Mouse (Mus musculus) kidney, embryonic 14.5 days (tissue): Measurements from ENCODE around the gene Pou6f1. TPM values are rescaled to one million over a fixed set of nuclear protein-coding genes. Genes with fewer than 3 reads are reported as not detected.
A peak's percentile ranks its signal among the peaks of the same experiment; 100 is the strongest.
"Not testable (repeated sequence)": the region's sequence is repeated elsewhere in the genome, so short reads cannot be mapped to it uniquely, and the experiment has no call there.

Source experiments
- ATAC-seq: fragments of 200-750 bp; cut with Nextera tagmentation; 2 replicates; pipeline ENCODE4 v1.8.0; 2017; ENCODE audit warnings: moderate number of reproducible peaks, mild to moderate bottlenecking, moderate TSS enrichment, moderate library complexity; ENCODE audit not compliant: low FRiP score, low TSS enrichment
- H3K27ac ChIP-seq: fragments of 300-500 bp; sonication (generic); 2 replicates; pipeline ENCODE4 v1.5.1; 2014; ENCODE audit warnings: low read depth, mild to moderate bottlenecking, low read length, moderate library complexity, mixed read lengths
- H3K27me3 ChIP-seq: fragments of 300-500 bp; sonication (generic); 2 replicates; pipeline ENCODE4 v1.6.1; 2014; ENCODE audit warnings: mild to moderate bottlenecking, low read length; ENCODE audit not compliant: control insufficient read depth, insufficient read depth
- H3K36me3 ChIP-seq: fragments of 300-500 bp; sonication (generic); 2 replicates; pipeline ENCODE4 v1.6.1; 2014; ENCODE audit warnings: low read length, mixed read lengths; ENCODE audit not compliant: control insufficient read depth, insufficient read depth
- H3K4me1 ChIP-seq: fragments of 300-500 bp; sonication (generic); 2 replicates; pipeline ENCODE4 v1.6.1; 2014; ENCODE audit warnings: low read length, mixed read lengths; ENCODE audit not compliant: control insufficient read depth, insufficient read depth
- H3K4me2 ChIP-seq: fragments of 300-500 bp; sonication (generic); replicated peaks from 2 replicates; pipeline ENCODE4 v1.6.1; 2014; ENCODE audit warnings: low read depth, mild to moderate bottlenecking, low read length
- H3K4me3 ChIP-seq: fragments of 300-500 bp; sonication (generic); 2 replicates; pipeline ENCODE4 v1.5.1; 2014; ENCODE audit warnings: mild to moderate bottlenecking, low read length
- H3K9ac ChIP-seq: fragments of 300-500 bp; sonication (generic); 2 replicates; pipeline ENCODE4 v1.6.1; 2014; ENCODE audit warnings: low read depth, mild to moderate bottlenecking, low read length, moderate library complexity
- H3K9me3 ChIP-seq: fragments of 300-500 bp; sonication (generic); 2 replicates; pipeline ENCODE4 v1.6.1; 2016; ENCODE audit warnings: low read length; ENCODE audit not compliant: control insufficient read depth
- WGBS: fragments of 180-500 bp; shearing (Covaris S2); extraction: QIAGEN DNeasy Blood & Tissue Kit; methylation state at CpG from one replicate; pipeline ENCODE4 v1.1.7; 2014; 5-methylcytosine and 5-hydroxymethylcytosine counted together
- polyA plus RNA-seq: library from polyadenylated mRNA; unstranded; fragments of >200 nt; fragmentation: Nextera tagmentation; extraction: Ambion mirVana; gene quantifications from 2 replicates; pipeline ENCODE4 v1.2.1, GENCODE M21; 2014

Pou6f1 gene
- polyA plus RNA-seq, 1 experiment from 2014 or later = 14.6 TPM

GRCm38 (mm10) chr15:100627287-100627686 is 27.5 kb upstream of the Pou6f1 start:
- ATAC-seq = no peak
- no peaks in the 10 kb centered on the region for H3K4me1 ChIP-seq
- H3K4me3 ChIP-seq = no peak overlapping the region
- H3K36me3 ChIP-seq = no peaks in the 10 kb centered on the region
- no peak overlapping the region for H3K4me2 ChIP-seq
- no peaks in the 10 kb centered on the region for H3K27me3 ChIP-seq
- 18% methylated on average over 10 of the region's 10 CpGs for WGBS
- no peaks in the 10 kb centered on the region for H3K9me3 ChIP-seq
- no peak overlapping the region for H3K27ac ChIP-seq
- H3K9ac ChIP-seq = no peak overlapping the region

- no peak overlapping the region for H3K4me2 ChIP-seq
- ATAC-seq = no peak
- no peaks in the 10 kb centered on the region for H3K4me1 ChIP-seq
- peaks cover 16% of the 10 kb centered on the region for H3K36me3 ChIP-seq
- H3K9ac ChIP-seq = no peak overlapping the region
- no peaks in the 10 kb centered on the region for H3K27me3 ChIP-seq
- H3K4me3 ChIP-seq = no peak overlapping the region
- no peak overlapping the region for H3K27ac ChIP-seq
- 88% methylated on average over 3 of the region's 3 CpGs for WGBS
- no peaks in the 10 kb centered on the region for H3K9me3 ChIP-seq
Measured at GRCm38 (mm10) chr15:100624435-100624834, 24.7 kb upstream of the Pou6f1 start.

- WGBS = 91% methylated on average over 9 of the region's 9 CpGs
- no peak for ATAC-seq
- no peak overlapping the region for H3K4me2 ChIP-seq
- peaks cover 23% of the 10 kb centered on the region for H3K36me3 ChIP-seq
- no peaks in the 10 kb centered on the region for H3K4me1 ChIP-seq
- H3K9ac ChIP-seq = no peak overlapping the region
- no peaks in the 10 kb centered on the region for H3K9me3 ChIP-seq
- H3K4me3 ChIP-seq = no peak overlapping the region
- no peak overlapping the region for H3K27ac ChIP-seq
- H3K27me3 ChIP-seq = no peaks in the 10 kb centered on the region
Measured at GRCm38 (mm10) chr15:100623754-100624153, 24.0 kb upstream of the Pou6f1 start.

GRCm38 (mm10) chr15:100622164-100622563 is 22.4 kb upstream of the Pou6f1 start:
- H3K4me1 ChIP-seq = no peaks in the 10 kb centered on the region
- 85% methylated on average over 7 of the region's 7 CpGs for WGBS
- no peaks in the 10 kb centered on the region for H3K27me3 ChIP-seq
- no peak overlapping the region for H3K4me2 ChIP-seq
- no peaks in the 10 kb centered on the region for H3K9me3 ChIP-seq
- H3K27ac ChIP-seq = no peak overlapping the region
- no peak overlapping the region for H3K4me3 ChIP-seq
- ATAC-seq = no peak
- H3K9ac ChIP-seq = no peak overlapping the region
- H3K36me3 ChIP-seq = peaks cover 37% of the 10 kb centered on the region

GRCm38 (mm10) chr15:100621671-100622070 is 21.9 kb upstream of the Pou6f1 start:
- H3K4me2 ChIP-seq, H3K27ac ChIP-seq, ATAC-seq, H3K27me3 ChIP-seq, H3K9me3 ChIP-seq, H3K4me3 ChIP-seq, H3K4me1 ChIP-seq, H3K9ac ChIP-seq: not testable (repeated sequence)
- peaks cover 40% of the 10 kb centered on the region for H3K36me3 ChIP-seq
- 66% methylated on average over 9 of the region's 9 CpGs for WGBS

GRCm38 (mm10) chr15:100619200-100619599 is 19.4 kb upstream of the Pou6f1 start:
- H3K4me1 ChIP-seq = peaks cover 8% of the 10 kb centered on the region; the same call in 1 of the 2 replicates
- H3K4me3 ChIP-seq = no peak overlapping the region
- no peak overlapping the region for H3K27ac ChIP-seq
- peaks cover 40% of the 10 kb centered on the region for H3K36me3 ChIP-seq
- H3K9me3 ChIP-seq = no peaks in the 10 kb centered on the region
- H3K4me2 ChIP-seq = no peak overlapping the region
- H3K9ac ChIP-seq = no peak overlapping the region
- 89% methylated on average over 7 of the region's 7 CpGs for WGBS
- H3K27me3 ChIP-seq = no peaks in the 10 kb centered on the region
- ATAC-seq = no peak

GRCm38 (mm10) chr15:100616221-100616620 is 16.4 kb upstream of the Pou6f1 start:
- Histone ChIP-seq H3K9ac (peak overlapping the region; percentile 86), H3K9me3 (no peaks in the 10 kb centered on the region), H3K27me3 (no peaks in the 10 kb centered on the region), H3K4me2 (peak overlapping the region; percentile 70), H3K27ac (peak overlapping the region; percentile 97), H3K4me3 (peak overlapping the region; percentile 91), H3K4me1 (peaks cover 14% of the 10 kb centered on the region; the same call in 1 of the 2 replicates), H3K36me3 (peaks cover 40% of the 10 kb centered on the region)
- WGBS = 1% methylated on average over 19 of the region's 19 CpGs
- ATAC-seq = peak; percentile 2; the same call in 1 of the 2 replicates

GRCm38 (mm10) chr15:100615825-100616220 is 16.0 kb upstream of the Pou6f1 start:
- H3K9me3 ChIP-seq = no peaks in the 10 kb centered on the region
- H3K36me3 ChIP-seq = peaks cover 37% of the 10 kb centered on the region
- peak overlapping the region; percentile 70 for H3K4me2 ChIP-seq
- H3K9ac ChIP-seq = peak overlapping the region; percentile 86
- under 1% methylated on average over 42 of the region's 43 CpGs for WGBS
- peak overlapping the region; percentile 97 for H3K27ac ChIP-seq
- peaks cover 14% of the 10 kb centered on the region; the same call in 1 of the 2 replicates for H3K4me1 ChIP-seq
- no peaks in the 10 kb centered on the region for H3K27me3 ChIP-seq
- H3K4me3 ChIP-seq = peak overlapping the region; percentile 91
- peak; percentile 81 for ATAC-seq

GRCm38 (mm10) chr15:100614996-100615824 is 15.4 kb upstream of the Pou6f1 start, which contains the start of gene Dazap2:
TSS of gene Dazap2 (plus strand) at chr15:100615349.
- Histone ChIP-seq H3K4me3 (peak within 1 kb of the TSS; percentile 91), H3K9ac (peak within 1 kb of the TSS; percentile 86), H3K27me3 (no peaks in the 10 kb centered on the region), H3K4me2 (peak within 1 kb of the TSS; percentile 85), H3K36me3 (peaks cover 31% of the 10 kb centered on the region), H3K27ac (peak within 1 kb of the TSS; percentile 97), H3K9me3 (no peaks in the 10 kb centered on the region), H3K4me1 (peaks cover 14% of the 10 kb centered on the region; the same call in 1 of the 2 replicates)
- ATAC-seq = peak; percentile 85
- under 1% methylated on average over 88 of the region's 99 CpGs for WGBS
